Mouse (Mus musculus) cerebellum, postnatal 4 days (tissue): ENCODE measurements at regions not wholly inside any gene's neighbourhood (a gene's known extent, or its start where the extent isn't known, plus 50 kb on each side); places are given as distances from the start of the nearest gene placed in this dataset.
"Not testable (repeated sequence)": the region's sequence is repeated elsewhere in the genome, so short reads cannot be mapped to it uniquely, and the experiment has no call there.

ENCODE experiments used
- DNase-seq, 2 experiments: peaks; one replicate each; pipeline ENCODE4 v3.0.0; 2022; ENCODE audit warnings: low spot score in 2 of 2, mixed read lengths in 1 of 2

GRCm38 (mm10) chr2:147307488-147308386 is 54.0 kb upstream of the Pax1 start:
- DNase-seq: peak; percentile 62 to 81

DNA sequence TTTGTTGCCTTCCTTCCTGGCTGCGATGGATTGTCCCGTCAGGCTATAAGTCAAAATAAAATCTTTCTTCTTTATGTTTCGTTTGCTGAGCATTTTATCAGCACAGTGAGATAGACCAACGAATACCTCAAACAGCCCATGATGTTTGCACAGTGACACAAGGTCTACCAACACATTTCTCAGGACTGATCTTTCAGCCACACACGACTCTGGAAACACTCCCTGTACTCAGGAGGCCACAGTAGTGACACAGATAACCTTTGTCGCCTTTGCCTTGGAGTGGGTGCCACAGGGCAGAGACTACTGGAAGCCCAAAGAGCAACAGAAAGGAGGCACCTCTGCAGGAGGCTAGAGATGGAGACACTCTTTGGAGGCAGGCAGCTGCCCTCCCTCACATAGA is 55.0 kb upstream of the Pax1 start:
- no peak for DNase-seq

DNA sequence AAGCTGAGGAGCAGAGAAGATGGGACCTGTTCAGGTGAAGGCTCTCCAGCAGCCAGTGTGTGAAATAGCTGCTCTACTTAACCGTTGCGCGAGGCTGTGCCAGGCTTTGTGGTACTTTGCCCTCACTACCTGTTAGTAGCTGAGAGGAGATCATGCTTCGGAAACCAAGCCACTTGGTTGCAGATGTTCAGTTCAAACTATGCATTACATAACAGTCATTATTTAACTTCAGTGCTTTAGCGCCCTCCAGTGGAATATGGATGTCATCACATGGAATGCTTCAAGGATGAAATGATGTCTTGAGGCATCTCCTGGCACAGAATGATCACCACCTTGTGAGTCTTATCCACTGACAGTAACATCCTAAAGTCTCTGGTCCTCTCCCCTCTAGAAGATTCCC is 56.5 kb upstream of the Pax1 start:
- peak in 1 of 2 experiments; percentile 22 for DNase-seq

DNA sequence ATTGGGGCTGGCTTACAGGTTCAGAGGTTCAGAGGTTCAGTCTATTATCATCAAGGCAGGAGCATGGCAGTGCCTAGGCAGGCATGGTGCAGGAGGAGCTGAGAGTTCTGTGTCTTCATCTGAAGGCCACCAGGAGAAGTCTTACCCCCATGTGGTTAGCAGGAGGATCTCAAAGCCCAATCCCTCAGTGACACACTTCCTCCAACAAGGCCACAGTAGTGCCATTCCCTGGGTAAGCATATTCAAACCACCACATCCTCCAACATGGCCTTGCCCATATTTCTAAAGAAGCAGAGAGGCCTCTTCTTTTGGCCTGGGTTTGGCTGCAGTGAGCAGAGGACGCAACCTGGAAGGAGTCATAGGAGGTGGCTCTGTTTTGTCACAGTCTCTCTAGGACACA is 61.2 kb upstream of the Pax1 start:
- DNase-seq: no peak

GRCm38 (mm10) chr2:147299359-147299758 is 62.4 kb upstream of the Pax1 start:
- DNase-seq: no peak

DNA sequence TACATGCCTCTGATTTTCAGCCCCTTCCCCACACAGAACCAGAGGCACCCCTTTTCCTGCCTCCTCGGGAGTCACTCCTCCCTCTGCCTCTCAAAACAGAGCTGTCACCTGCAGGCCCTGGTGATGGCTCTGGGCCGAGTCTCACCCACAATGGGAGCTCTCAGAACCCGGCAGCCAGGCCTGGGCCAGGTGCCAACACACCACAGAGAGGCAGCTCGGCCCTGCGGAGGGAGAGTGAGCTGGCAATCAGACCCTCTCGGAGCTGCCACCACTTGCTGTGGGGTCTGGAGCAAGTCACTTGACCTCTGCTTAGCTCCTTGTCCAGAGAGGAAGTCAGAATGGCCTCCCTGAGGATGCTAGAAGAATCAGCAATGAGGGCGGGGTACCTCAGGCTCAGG is 63.2 kb upstream of the Pax1 start:
- DNase-seq: peak; percentile 80 to 90

DNA sequence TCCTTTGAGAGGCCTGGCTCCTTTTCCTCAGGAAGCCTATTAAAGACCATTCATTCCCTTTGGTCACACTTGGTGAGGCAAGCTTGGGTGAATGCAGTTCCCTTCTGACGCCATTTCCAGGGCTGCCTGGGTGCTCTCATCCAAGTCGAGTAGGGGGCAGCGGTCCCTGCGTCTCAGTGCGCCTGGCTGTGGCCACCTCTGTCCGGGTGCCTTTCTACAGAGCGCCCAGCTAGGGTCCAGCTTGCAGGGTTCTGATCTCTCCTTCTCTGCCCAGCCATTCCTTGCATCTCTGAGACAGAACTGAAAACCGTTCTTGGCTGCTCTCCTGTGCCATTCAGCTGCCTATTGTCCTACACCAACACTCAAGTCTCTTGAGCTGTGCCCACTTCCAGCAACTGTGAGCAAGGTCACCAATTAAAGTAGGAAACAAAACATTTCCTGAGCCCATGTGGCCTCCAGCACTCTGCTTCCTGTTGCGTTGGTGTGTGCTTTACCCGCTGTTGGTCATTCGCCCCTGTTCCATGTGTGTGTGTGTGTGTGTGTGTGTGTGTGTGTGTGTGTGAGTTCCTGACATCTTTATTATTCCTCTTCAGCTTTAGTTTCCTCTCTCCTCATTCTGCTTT is 63.7 kb upstream of the Pax1 start:
- DNase-seq: peak in 1 of 2 experiments; percentile 4

DNA sequence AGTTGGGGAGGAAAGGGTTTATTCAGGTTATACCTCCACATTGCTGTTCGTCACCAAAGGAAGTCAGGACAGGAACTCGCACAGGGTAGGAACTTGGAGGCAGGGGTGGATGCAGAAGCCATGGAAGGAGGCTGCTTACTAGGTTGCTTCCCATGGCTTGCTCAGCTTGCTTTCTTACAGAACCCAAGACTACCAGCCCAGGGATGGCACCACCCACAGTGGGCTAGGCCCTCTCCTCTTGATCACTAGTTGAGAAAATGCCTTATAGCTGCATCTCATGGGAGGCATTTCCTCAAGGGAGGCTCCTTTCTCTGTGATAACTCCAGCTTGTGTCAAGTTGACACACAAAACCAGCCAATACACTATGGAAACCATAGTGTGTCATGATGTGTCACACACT is 66.8 kb upstream of the Pax1 start:
- not testable (repeated sequence) for DNase-seq

DNA sequence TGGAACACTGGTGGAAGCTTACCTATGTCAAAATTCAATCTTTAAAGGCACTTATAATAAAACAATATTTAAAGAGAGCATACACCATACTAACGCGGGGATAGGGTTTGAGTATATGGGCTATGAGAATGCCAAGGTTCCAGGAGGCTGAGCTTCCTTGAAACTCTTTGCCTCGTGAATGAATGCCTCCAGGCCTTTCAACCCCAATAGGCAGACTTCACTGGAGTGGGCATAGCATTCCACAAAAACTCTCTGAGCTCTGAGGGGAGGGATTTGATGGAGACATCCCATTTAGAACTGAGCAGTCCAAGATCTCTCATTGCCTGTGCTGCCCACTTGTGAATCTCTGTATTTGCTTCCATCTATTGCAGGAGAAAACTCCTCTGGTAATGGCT is 68.4 kb upstream of the Pax1 start:
- DNase-seq: no peak

DNA sequence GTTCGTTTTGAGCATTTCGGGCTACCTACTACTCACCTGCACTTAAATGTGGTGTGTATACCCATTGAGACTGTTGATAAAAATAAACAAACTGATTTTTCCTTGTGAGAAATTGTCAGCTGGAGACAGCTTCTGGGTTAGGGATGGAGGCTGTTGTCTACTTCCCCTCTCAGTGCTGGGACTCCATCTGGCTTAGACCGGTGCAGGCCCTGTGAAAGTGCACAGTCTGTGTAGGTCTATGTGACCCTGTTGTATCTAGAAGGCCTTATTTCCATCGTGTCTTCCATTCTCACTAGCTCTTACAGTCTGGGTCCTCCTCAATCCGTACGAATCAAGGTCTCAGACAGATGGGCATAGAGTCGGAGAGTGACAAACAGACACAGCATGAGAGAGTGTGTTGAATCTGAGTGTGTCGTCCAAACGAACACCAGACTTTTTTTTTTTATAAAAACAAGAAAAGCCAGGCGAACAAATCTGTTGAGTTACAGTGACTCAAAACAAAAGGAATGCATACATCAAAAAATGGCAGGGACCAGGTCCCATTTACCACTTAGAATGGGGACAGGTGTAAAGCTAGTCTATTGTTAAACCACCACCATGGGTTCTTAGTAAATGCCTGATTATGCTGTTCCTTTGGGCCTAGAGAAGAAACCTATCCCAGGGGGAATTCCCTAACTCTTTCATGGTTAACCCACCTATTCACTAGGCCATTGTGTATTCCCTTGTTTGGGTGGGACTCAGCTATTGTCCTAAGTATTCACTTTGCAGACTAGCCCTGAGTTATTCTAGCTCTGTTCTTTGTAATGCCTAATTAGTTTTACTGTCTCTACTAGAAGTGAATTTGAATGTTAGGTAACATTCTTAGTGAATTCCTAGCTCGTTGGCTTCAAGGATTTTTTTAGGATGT is 69.1 kb upstream of the Pax1 start:
- DNase-seq: no peak

- no peak for DNase-seq
Observed at GRCm38 (mm10) chr2:147283390-147283789, 78.3 kb upstream of the Pax1 start.

- DNase-seq: no peak
Observed at GRCm38 (mm10) chr2:147277636-147278035, 83.6 kb upstream of the Nkx2-2 start.

GRCm38 (mm10) chr2:147269171-147269570 is 75.1 kb upstream of the Nkx2-2 start:
- no peak for DNase-seq

GRCm38 (mm10) chr2:147267901-147268300 is 73.9 kb upstream of the Nkx2-2 start:
- DNase-seq: no peak

DNA sequence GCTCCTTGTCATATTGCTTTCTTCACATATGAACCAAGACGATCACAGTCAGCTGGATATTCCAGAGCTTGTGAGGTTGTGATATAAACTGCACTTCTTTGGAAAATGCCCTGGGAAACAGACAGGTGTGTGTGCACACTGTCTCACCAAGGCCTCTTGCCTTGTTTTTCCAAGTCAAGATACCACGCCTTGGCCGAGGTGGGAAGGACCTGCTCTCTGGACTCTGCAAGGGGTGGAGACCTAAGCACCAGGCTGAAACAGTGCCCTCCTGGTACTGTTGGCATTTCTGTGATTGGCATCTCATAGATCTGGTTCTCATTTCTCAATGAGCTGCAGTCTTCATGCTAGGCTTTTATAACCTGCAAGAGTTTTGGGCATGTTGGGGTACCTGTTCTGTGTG is 73.2 kb upstream of the Nkx2-2 start:
- no peak for DNase-seq

DNA sequence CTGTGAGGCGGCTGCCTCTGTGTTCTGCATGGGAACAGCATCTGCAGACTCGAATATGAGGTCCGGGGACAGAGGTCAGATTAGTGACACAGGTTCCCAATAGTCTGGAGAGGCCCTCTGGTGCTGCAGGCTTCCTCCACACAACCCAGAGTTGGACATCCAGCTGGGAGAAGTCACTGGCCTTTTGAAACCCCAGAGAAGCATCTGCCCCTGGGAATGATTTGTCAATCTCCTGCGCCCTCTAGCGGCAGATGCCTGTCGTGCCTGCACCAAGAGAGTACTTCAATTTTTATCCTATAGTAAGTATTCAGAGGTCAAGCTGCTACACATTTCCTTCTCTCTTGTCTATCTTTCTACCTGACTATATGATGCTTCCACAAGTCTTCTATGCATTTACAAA is 62.7 kb upstream of the Nkx2-2 start:
- DNase-seq: peak; percentile 44 to 68

- no peak for DNase-seq
Observed at GRCm38 (mm10) chr2:147254944-147255343, 60.9 kb upstream of the Nkx2-2 start.

DNA sequence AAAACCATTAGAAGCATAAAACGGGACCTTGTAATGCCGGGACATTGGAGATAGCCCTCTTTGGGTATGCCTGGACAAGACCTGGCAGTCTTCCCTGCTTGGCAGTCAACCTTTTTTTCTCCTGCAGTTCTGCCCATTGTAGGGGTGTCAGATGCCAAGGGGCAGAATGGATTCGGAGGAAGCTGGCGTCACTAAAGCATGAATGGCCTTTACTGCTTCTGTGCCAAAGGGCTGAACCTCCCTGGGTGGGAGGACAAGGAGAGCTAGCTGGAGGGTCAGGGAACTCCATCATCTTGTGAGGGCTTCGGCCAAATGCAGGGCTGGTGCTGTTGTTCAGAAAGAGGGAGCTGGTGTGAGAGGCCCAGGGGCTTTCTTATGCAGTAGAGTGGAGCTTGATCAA is 60.1 kb upstream of the Nkx2-2 start:
- DNase-seq: peak in 1 of 2 experiments; percentile 43

DNA sequence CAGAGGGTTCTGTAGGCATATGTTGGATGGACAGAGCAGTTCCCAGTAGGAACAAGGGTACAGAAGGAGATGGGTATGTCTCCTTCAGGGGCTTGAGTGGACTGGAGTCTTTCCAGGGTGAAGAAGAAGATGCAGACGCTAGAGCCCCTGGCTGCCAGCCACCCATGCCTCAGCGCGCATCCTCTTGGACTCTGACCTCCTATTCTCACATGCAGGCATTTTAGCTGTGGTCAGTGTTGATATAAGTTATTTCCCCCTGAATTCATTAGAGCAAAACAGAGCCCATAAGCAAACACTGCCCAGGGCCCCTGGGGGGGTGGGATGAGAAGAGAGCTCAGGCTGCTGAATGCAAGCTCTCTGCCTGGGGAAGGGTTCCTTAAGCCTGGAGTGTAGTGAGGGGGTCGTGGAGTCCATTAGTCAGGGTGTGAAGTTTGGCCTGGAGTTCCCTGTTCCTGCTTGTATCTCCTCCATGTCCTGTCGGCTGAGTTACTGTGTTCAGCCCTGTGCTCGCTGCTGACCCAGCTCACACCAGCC is 54.0 kb upstream of the Nkx2-2 start:
- DNase-seq: no peak

- no peak for DNase-seq
Observed at GRCm38 (mm10) chr2:147247238-147247637, 53.2 kb upstream of the Nkx2-2 start.

DNA sequence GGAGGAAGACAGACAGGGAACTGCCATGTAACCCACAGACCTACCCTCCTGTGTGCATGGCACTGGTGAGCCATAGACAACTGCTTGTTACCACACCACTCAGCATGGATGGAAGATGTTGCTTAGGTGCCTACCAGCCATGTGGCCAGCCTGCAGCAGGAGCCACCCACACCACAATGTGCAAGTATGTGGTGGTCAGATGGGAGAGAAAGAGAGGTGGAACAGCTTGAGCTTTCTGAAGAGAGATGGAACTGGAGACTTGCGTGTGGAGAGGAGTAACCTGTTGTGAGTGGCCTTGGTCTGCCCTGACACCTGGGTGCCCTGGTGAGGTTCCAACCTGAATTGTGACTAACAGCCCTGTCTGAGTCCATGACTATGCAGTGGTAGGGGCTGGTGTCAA is 50.4 kb upstream of the Nkx2-2 start:
- DNase-seq: no peak
